Comparison of ENCODE assay signal across 14 mouse cellular contexts in genomic region chr16:91882168-91882859, GRCm38 (mm10).
DNase-seq lines count a peak whose midpoint lies in the region; ATAC-seq and TF ChIP-seq lines count a peak whose summit lies in the region.
"Had no signal": no experiment of that assay in that cellular context is flagged by ENCODE, and none has a peak within 500 bp of the region (broad histone marks: within the 10 kb centered on the region; RNA-seq: fewer than 3 reads in every experiment).

No protein-coding gene starts in this region.

- no peak overlapping the region for H3K9ac ChIP-seq in hindbrain, embryonic 16.5 days (ENCODE audit: low read depth, low read length)
- H3K9ac ChIP-seq in hindbrain, embryonic 14.5 days = no peak overlapping the region
- no peak overlapping the region for H3K9ac ChIP-seq in neural tube, embryonic 11.5 days (ENCODE audit: low read length)
- H3K9ac ChIP-seq in hindbrain, postnatal 0 days (replicated peaks; ENCODE audit: low read length) = no peak overlapping the region
- H3K9ac ChIP-seq: neural tube, embryonic 12.5 days had no signal

- 72% methylated on average over 9 of the region's 9 CpGs for WGBS in hindbrain, embryonic 16.5 days
- 81% methylated on average over 9 of the region's 9 CpGs for WGBS in hindbrain, embryonic 14.5 days
- 58% methylated on average over 9 of the region's 9 CpGs for WGBS in neural tube, embryonic 11.5 days
- 64% methylated on average over 9 of the region's 9 CpGs for WGBS in limb, embryonic 10.5 days
- 65% methylated on average over 9 of the region's 9 CpGs for WGBS in hindbrain, postnatal 0 days

- H3K4me1 ChIP-seq in hindbrain, embryonic 16.5 days (ENCODE audit: control insufficient read depth, insufficient read depth, low read depth, low read length) = peaks cover 6% of the 10 kb centered on the region
- H3K4me1 ChIP-seq in hindbrain, embryonic 14.5 days (replicated peaks; ENCODE audit: control insufficient read depth, insufficient read depth, low read length) = no peaks in the 10 kb centered on the region
- no peaks in the 10 kb centered on the region for H3K4me1 ChIP-seq in neural tube, embryonic 11.5 days (ENCODE audit: control insufficient read depth, insufficient read depth, low read length)
- peaks cover 34% of the 10 kb centered on the region for H3K4me1 ChIP-seq in limb, embryonic 10.5 days
- H3K4me1 ChIP-seq in hindbrain, postnatal 0 days (ENCODE audit: insufficient read depth, low read length) = no peaks in the 10 kb centered on the region; the same call in 1 of the 2 replicates

- peak overlapping the region; percentile 57; the same call in 1 of the 2 replicates for H3K27ac ChIP-seq in hindbrain, embryonic 16.5 days (ENCODE audit: low read depth, low read length)
- H3K27ac ChIP-seq in hindbrain, embryonic 14.5 days = no peak overlapping the region
- peak overlapping the region; percentile 41; the same call in 1 of the 2 replicates for H3K27ac ChIP-seq in neural tube, embryonic 11.5 days (ENCODE audit: low read depth, low read length)
- H3K27ac ChIP-seq in limb, embryonic 10.5 days = peak overlapping the region; percentile 70; the same call in 1 of the 2 replicates
- H3K27ac ChIP-seq in hindbrain, postnatal 0 days = no peak overlapping the region
- H3K27ac ChIP-seq: midbrain, embryonic 10.5 days; neural tube, embryonic 12.5 days had no signal

- no peak overlapping the region for H3K4me3 ChIP-seq in hindbrain, embryonic 16.5 days (ENCODE audit: low read length)
- H3K4me3 ChIP-seq in hindbrain, embryonic 14.5 days (replicated peaks; ENCODE audit: low read length) = no peak overlapping the region
- no peak overlapping the region for H3K4me3 ChIP-seq in neural tube, embryonic 11.5 days (ENCODE audit: low read depth, low read length)
- no peak overlapping the region for H3K4me3 ChIP-seq in limb, embryonic 10.5 days
- no peak overlapping the region for H3K4me3 ChIP-seq in hindbrain, postnatal 0 days (ENCODE audit: low read length)
- H3K4me3 ChIP-seq: midbrain, embryonic 10.5 days; neural tube, embryonic 12.5 days had no signal

- peaks cover 10% of the 10 kb centered on the region for H3K36me3 ChIP-seq in hindbrain, embryonic 16.5 days (ENCODE audit: control insufficient read depth, insufficient read depth, low read length)
- peaks cover 30% of the 10 kb centered on the region; the same call in 1 of the 2 replicates for H3K36me3 ChIP-seq in hindbrain, embryonic 14.5 days (replicated peaks; ENCODE audit: control insufficient read depth, insufficient read depth)
- H3K36me3 ChIP-seq in neural tube, embryonic 11.5 days (ENCODE audit: control insufficient read depth, insufficient read depth, low read length) = no peaks in the 10 kb centered on the region; the same call in 1 of the 2 replicates
- 0 out of 2 replicates have a peak, but pooled peaks cover 2% of the 10 kb centered on the region for H3K36me3 ChIP-seq in limb, embryonic 10.5 days
- peaks cover 2% of the 10 kb centered on the region; the same call in 1 of the 2 replicates for H3K36me3 ChIP-seq in hindbrain, postnatal 0 days (ENCODE audit: insufficient read depth, low read length)

- no peak for DNase-seq in hindbrain, embryonic 14.5 days (ENCODE audit: low spot score)
- no peak for DNase-seq in neural tube, embryonic 11.5 days (ENCODE audit: low spot score)
- DNase-seq in neural tube, embryonic 10.5 days (ENCODE audit: extremely low spot score, low spot score) = no peak
- no peak for DNase-seq in limb, embryonic 10.5 days (ENCODE audit: low spot score)
- DNase-seq in right cerebral cortex, postnatal 25 days = no peak
- no peak for DNase-seq in spleen, adult 18-20 months
- DNase-seq in hindbrain, postnatal 0 days (ENCODE audit: low spot score) = no peak
- DNase-seq: cerebellum, adult 9-11 months; liver; lung, postnatal 10 days; right cerebral cortex, adult 18-20 months had no signal

- no peak overlapping the region for H3K4me2 ChIP-seq in hindbrain, embryonic 16.5 days (ENCODE audit: low read length)
- H3K4me2 ChIP-seq in hindbrain, embryonic 14.5 days (replicated peaks) = no peak overlapping the region
- no peak overlapping the region for H3K4me2 ChIP-seq in neural tube, embryonic 11.5 days (ENCODE audit: low read depth)
- H3K4me2 ChIP-seq in hindbrain, postnatal 0 days (ENCODE audit: low read depth, low read length) = no peak overlapping the region
- H3K4me2 ChIP-seq: neural tube, embryonic 12.5 days had no signal

- H3K9me3 ChIP-seq in hindbrain, embryonic 16.5 days (ENCODE audit: control insufficient read depth, low read length) = no peaks in the 10 kb centered on the region
- H3K9me3 ChIP-seq in hindbrain, embryonic 14.5 days (ENCODE audit: control insufficient read depth, low read length) = no peaks in the 10 kb centered on the region
- H3K9me3 ChIP-seq in neural tube, embryonic 11.5 days (ENCODE audit: control insufficient read depth, low read length) = no peaks in the 10 kb centered on the region
- no peaks in the 10 kb centered on the region; the same call in 1 of the 2 replicates for H3K9me3 ChIP-seq in limb, embryonic 10.5 days (replicated peaks)
- no peaks in the 10 kb centered on the region for H3K9me3 ChIP-seq in hindbrain, postnatal 0 days (ENCODE audit: low read length)
- H3K9me3 ChIP-seq: midbrain, embryonic 10.5 days; neural tube, embryonic 12.5 days had no signal

- H3K27me3 ChIP-seq in hindbrain, embryonic 16.5 days (replicated peaks; ENCODE audit: control insufficient read depth, insufficient read depth, low read length) = no peaks in the 10 kb centered on the region
- H3K27me3 ChIP-seq in hindbrain, embryonic 14.5 days (ENCODE audit: control insufficient read depth, insufficient read depth, low read length) = no peaks in the 10 kb centered on the region
- H3K27me3 ChIP-seq in neural tube, embryonic 11.5 days (ENCODE audit: control insufficient read depth, insufficient read depth, low read length) = no peaks in the 10 kb centered on the region
- no peaks in the 10 kb centered on the region for H3K27me3 ChIP-seq in limb, embryonic 10.5 days (ENCODE audit: low read depth, poor library complexity, severe bottlenecking)
- H3K27me3 ChIP-seq in hindbrain, postnatal 0 days (ENCODE audit: insufficient read depth, low read length) = no peaks in the 10 kb centered on the region
- H3K27me3 ChIP-seq: neural tube, embryonic 12.5 days had no signal

- TF ChIP-seq CTCF in hindbrain, postnatal 0 days (IDR thresholded peaks at IDR 0.05; ENCODE audit: low read depth) = no peak

- no peak for ATAC-seq in hindbrain, embryonic 16.5 days
- no peak for ATAC-seq in hindbrain, embryonic 14.5 days (ENCODE audit: low FRiP score)
- ATAC-seq in neural tube, embryonic 11.5 days (ENCODE audit: insufficient read depth, low FRiP score, low TSS enrichment) = no peak
- ATAC-seq in hindbrain, postnatal 0 days = no peak

Comparison
In these comparisons a context has a peak if more than half of its experiments do, and no peak if none do; other contexts are left out.
1. H3K27ac ChIP-seq: peak in hindbrain, embryonic 16.5 days (single experiment), neural tube, embryonic 11.5 days (single experiment) and limb, embryonic 10.5 days (single experiment); none in hindbrain, embryonic 14.5 days (single experiment) and hindbrain, postnatal 0 days (single experiment).